Mouse (Mus musculus): ENCODE measurements at regions not wholly inside any gene's neighbourhood (a gene's known extent, or its start where the extent isn't known, plus 50 kb on each side); places are given as distances from the start of the nearest gene placed in this dataset.

DNA sequence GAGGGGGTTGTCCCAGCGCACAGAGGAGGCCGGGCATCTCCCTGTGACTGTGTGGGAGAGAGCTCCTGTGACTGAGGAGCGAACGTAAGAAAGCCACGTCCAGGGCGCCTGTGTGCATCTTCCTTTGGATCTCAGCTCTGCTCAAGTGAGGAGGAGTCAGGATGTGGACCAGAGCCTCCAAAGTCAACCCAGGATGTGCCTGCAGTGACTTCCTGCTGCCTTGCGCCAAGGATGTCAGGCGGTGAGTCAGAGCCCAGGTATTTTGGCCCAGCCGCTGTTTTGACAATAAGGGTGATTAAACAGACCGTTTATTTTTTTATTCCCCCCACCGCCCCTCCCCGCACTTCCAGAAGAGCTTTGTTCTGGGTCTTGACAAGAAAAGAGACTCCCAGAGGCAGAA is 94.5 kb downstream of the Tfap2c start:
- Histone ChIP-seq H3K4me2 (ENCODE audit: low read depth) (peak overlapping the region; percentile 65), H3K4me3 (no peak overlapping the region), H3K79me2 (ENCODE audit: control insufficient read depth, insufficient read depth) (no peaks in the 10 kb centered on the region), H3ac (ENCODE audit: control insufficient read depth, insufficient read length) (no peak overlapping the region), H3K27me3 (ENCODE audit: control insufficient read depth, insufficient read depth, insufficient read length) (no peaks in the 10 kb centered on the region), H3K36me3 (ENCODE audit: control insufficient read depth, insufficient read depth) (no peaks in the 10 kb centered on the region)
- TF ChIP-seq USF1 (IDR thresholded peaks at IDR 0.05; ENCODE audit: low read depth) (no peak), TCF3 (IDR thresholded peaks at IDR 0.05; ENCODE audit: insufficient read length, low read depth) (no peak), POLR2A (IDR thresholded peaks at IDR 0.05; ENCODE audit: insufficient read length, low read depth) (no peak), MYOG (IDR thresholded peaks at IDR 0.05; ENCODE audit: control insufficient read depth in 1 of 3, insufficient read depth in 1 of 3, insufficient read length in 2 of 3, low read depth in 2 of 3) (no peak), POLR2AphosphoS2 (IDR thresholded peaks at IDR 0.05; ENCODE audit: insufficient read length, low read depth) (no peak), MAX (IDR thresholded peaks at IDR 0.05; ENCODE audit: low read depth) (no peak), TCF12 (IDR thresholded peaks at IDR 0.05; ENCODE audit: insufficient read depth, poor library complexity, severe bottlenecking) (no peak)

- no peak for TF ChIP-seq MYOD1 (IDR thresholded peaks at IDR 0.05; ENCODE audit: control insufficient read depth in 1 of 3, insufficient read length in 2 of 3, low read depth in 2 of 3)
- Histone ChIP-seq H3K4me3 (no peak overlapping the region), H3ac (ENCODE audit: control insufficient read depth, insufficient read length) (no peak overlapping the region), H3K79me2 (ENCODE audit: control insufficient read depth, insufficient read depth) (no peaks in the 10 kb centered on the region), H3K27me3 (ENCODE audit: control insufficient read depth, insufficient read depth, insufficient read length) (no peaks in the 10 kb centered on the region), H3K4me2 (ENCODE audit: low read depth) (peak overlapping the region; percentile 65), H3K36me3 (ENCODE audit: control insufficient read depth, insufficient read depth) (no peaks in the 10 kb centered on the region)
Observed at GRCm38 (mm10) chr2:172644451-172644850, 95.1 kb downstream of the Tfap2c start.

- no peak overlapping the region for H3K4me2 ChIP-seq (ENCODE audit: low read depth)
- no peak overlapping the region for H3ac ChIP-seq (ENCODE audit: control insufficient read depth, insufficient read length)
- no peaks in the 10 kb centered on the region for H3K79me2 ChIP-seq (ENCODE audit: control insufficient read depth, insufficient read depth)
- H3K27me3 ChIP-seq (ENCODE audit: control insufficient read depth, insufficient read depth, insufficient read length): no peaks in the 10 kb centered on the region
- no peaks in the 10 kb centered on the region for H3K36me3 ChIP-seq (ENCODE audit: control insufficient read depth, insufficient read depth)
- no peak for TF ChIP-seq TCF12 (IDR thresholded peaks at IDR 0.05; ENCODE audit: insufficient read depth, poor library complexity, severe bottlenecking)
- TF ChIP-seq POLR2AphosphoS2 (IDR thresholded peaks at IDR 0.05; ENCODE audit: insufficient read length, low read depth): no peak
- no peak for TF ChIP-seq POLR2A (IDR thresholded peaks at IDR 0.05; ENCODE audit: insufficient read length, low read depth)
- TF ChIP-seq MAX (IDR thresholded peaks at IDR 0.05; ENCODE audit: low read depth): no peak
- no peak for TF ChIP-seq E2F4 (IDR thresholded peaks at IDR 0.05; ENCODE audit: insufficient read depth)
- no peak for TF ChIP-seq MYOG (IDR thresholded peaks at IDR 0.05; ENCODE audit: control insufficient read depth in 1 of 3, insufficient read depth in 1 of 3, insufficient read length in 2 of 3, low read depth in 2 of 3)
- H3K4me3 ChIP-seq: no peak overlapping the region
Observed at GRCm38 (mm10) chr2:172648072-172648471, 98.7 kb downstream of the Tfap2c start.

DNA sequence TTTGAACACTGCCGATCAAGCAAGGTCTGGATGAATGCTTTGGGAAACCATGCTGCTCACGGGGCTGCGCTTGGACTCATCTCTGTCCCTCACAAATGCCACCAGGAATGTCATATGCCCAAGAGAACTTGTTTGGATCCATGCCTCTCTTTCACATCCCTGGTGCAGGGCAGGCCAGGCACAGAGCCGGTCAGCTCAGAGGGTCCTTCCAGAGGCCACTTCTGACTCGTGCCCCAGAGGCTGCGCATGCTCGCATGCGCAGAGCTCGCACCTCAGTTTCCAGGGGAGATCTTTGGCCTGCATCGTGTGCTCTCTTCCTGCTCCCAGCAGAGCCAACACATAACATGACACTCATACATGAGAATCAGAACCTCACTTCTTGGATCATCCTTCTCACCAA is 111.1 kb downstream of the Tfap2c start:
- no peak overlapping the region for H3K4me2 ChIP-seq (ENCODE audit: low read depth)
- H3K4me3 ChIP-seq: no peak overlapping the region
- no peaks in the 10 kb centered on the region for H3K36me3 ChIP-seq (ENCODE audit: control insufficient read depth, insufficient read depth)
- H3ac ChIP-seq (ENCODE audit: control insufficient read depth, insufficient read length): no peak overlapping the region
- no peak for TF ChIP-seq POLR2AphosphoS2 (IDR thresholded peaks at IDR 0.05; ENCODE audit: insufficient read length, low read depth)
- no peak for TF ChIP-seq REST (IDR thresholded peaks at IDR 0.05; ENCODE audit: insufficient read depth, insufficient read length)
- TF ChIP-seq POLR2A (IDR thresholded peaks at IDR 0.05; ENCODE audit: insufficient read length, low read depth): no peak
- no peak for TF ChIP-seq TCF12 (IDR thresholded peaks at IDR 0.05; ENCODE audit: insufficient read depth, poor library complexity, severe bottlenecking)
- TF ChIP-seq SRF (IDR thresholded peaks at IDR 0.05; ENCODE audit: control insufficient read depth, insufficient read length, low read depth): no peak
- TF ChIP-seq USF1 (IDR thresholded peaks at IDR 0.05; ENCODE audit: low read depth): no peak
- no peak for TF ChIP-seq MYOD1 (IDR thresholded peaks at IDR 0.05; ENCODE audit: control insufficient read depth in 1 of 3, insufficient read length in 2 of 3, low read depth in 2 of 3)
- TF ChIP-seq MYOG (IDR thresholded peaks at IDR 0.05; ENCODE audit: control insufficient read depth in 1 of 3, insufficient read depth in 1 of 3, insufficient read length in 2 of 3, low read depth in 2 of 3): no peak
- no peak for TF ChIP-seq CEBPB (IDR thresholded peaks at IDR 0.05; ENCODE audit: insufficient read depth, poor library complexity, severe bottlenecking)
- no peaks in the 10 kb centered on the region for H3K79me2 ChIP-seq (ENCODE audit: control insufficient read depth, insufficient read depth)
- no peaks in the 10 kb centered on the region for H3K27me3 ChIP-seq (ENCODE audit: control insufficient read depth, insufficient read depth, insufficient read length)

DNA sequence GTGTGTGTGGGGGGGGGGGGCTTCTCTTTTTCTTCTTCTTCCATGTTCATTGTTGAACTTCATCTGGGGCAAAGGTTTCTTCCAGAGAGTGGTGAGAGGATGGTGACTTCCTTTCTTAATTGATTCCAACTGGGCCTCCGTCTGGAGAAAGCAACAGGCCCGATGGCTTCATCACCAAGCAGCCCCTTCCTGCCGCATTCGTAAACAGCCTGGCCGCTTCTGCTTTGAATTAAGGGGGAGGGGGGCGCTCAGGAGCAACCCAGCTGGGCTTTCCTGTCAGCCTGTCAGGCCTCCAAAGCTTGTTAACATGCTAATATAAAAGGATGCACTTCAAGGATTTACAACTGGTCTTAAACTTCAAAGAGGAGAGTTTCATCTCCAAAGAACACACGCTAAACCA is 111.5 kb downstream of the Tfap2c start:
- H3K4me2 ChIP-seq (ENCODE audit: low read depth): no peak overlapping the region
- TF ChIP-seq TCF12 (IDR thresholded peaks at IDR 0.05; ENCODE audit: insufficient read depth, poor library complexity, severe bottlenecking) (no peak), REST (IDR thresholded peaks at IDR 0.05; ENCODE audit: insufficient read depth, insufficient read length) (no peak), POLR2AphosphoS2 (IDR thresholded peaks at IDR 0.05; ENCODE audit: insufficient read length, low read depth) (no peak), POLR2A (IDR thresholded peaks at IDR 0.05; ENCODE audit: insufficient read length, low read depth) (no peak), TCF3 (IDR thresholded peaks at IDR 0.05; ENCODE audit: insufficient read length, low read depth) (no peak), USF1 (IDR thresholded peaks at IDR 0.05; ENCODE audit: low read depth) (no peak), CEBPB (IDR thresholded peaks at IDR 0.05; ENCODE audit: insufficient read depth, poor library complexity, severe bottlenecking) (no peak), MAX (IDR thresholded peaks at IDR 0.05; ENCODE audit: low read depth) (no peak), MYOG (IDR thresholded peaks at IDR 0.05; ENCODE audit: control insufficient read depth in 1 of 3, insufficient read depth in 1 of 3, insufficient read length in 2 of 3, low read depth in 2 of 3) (no peak), MYOD1 (IDR thresholded peaks at IDR 0.05; ENCODE audit: control insufficient read depth in 1 of 3, insufficient read length in 2 of 3, low read depth in 2 of 3) (no peak), E2F4 (IDR thresholded peaks at IDR 0.05; ENCODE audit: insufficient read depth) (no peak), SRF (IDR thresholded peaks at IDR 0.05; ENCODE audit: control insufficient read depth, insufficient read length, low read depth) (no peak)

More for the DNA sequence above, 111.5 kb downstream of the Tfap2c start:
- Histone ChIP-seq H3K36me3 (ENCODE audit: control insufficient read depth, insufficient read depth) (no peaks in the 10 kb centered on the region), H3K79me2 (ENCODE audit: control insufficient read depth, insufficient read depth) (no peaks in the 10 kb centered on the region), H3K27me3 (ENCODE audit: control insufficient read depth, insufficient read depth, insufficient read length) (no peaks in the 10 kb centered on the region), H3K4me3 (no peak overlapping the region), H3ac (ENCODE audit: control insufficient read depth, insufficient read length) (no peak overlapping the region)
